Mouse (Mus musculus): ENCODE data around the gene Clpx.

- no peak for TF ChIP-seq CTCF (IDR thresholded peaks at IDR 0.05; ENCODE audit: low read depth, low read length)
- no peak for TF ChIP-seq POLR2A (IDR thresholded peaks at IDR 0.05; ENCODE audit: borderline replicate concordance, low read depth, low read length)
Measured at GRCm38 (mm10) chr9:65299650-65300049, 5.6 kb downstream of the Clpx start.
